Comparison of ENCODE assay signal across 19 mouse cellular contexts in the genomic region with DNA sequence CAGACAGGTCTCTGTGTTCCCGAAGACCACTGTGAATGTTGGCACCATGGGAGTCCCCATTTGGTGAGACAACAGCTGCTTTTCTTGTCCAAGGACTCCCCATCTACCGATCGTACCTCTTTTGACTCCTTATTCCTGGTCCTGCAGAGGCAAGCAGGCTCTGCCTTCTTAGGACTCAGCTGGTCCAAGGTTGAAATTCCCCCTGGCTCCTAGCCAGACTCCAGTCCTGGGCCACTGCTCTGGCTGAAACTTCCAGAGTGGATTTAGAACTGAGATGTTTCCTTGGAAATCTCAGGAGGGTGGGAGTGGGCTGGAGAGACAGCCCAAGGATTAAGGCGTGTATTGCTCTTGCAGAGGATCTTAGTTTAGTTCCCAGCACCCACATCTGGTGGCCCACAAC. TPM values are rescaled to one million over a fixed set of nuclear protein-coding genes. Genes with fewer than 3 reads are reported as not detected.
DNase-seq lines count a peak whose midpoint lies in the region; ATAC-seq and TF ChIP-seq lines count a peak whose summit lies in the region.
"Had no signal": no experiment of that assay in that cellular context is flagged by ENCODE, and none has a peak within 500 bp of the region (broad histone marks: within the 10 kb centered on the region; RNA-seq: fewer than 3 reads in every experiment).

No protein-coding gene starts in this region.

- TF ChIP-seq CTCF in kidney, adult 2 months (conservative IDR thresholded peaks at IDR 0.05; ENCODE audit: insufficient read depth, insufficient read length, low read depth, low read length), result no peak

- no peaks in the 10 kb centered on the region for H3K4me1 ChIP-seq in kidney, adult 2 months (ENCODE audit: control insufficient read depth, insufficient read depth, low read length)
- no peaks in the 10 kb centered on the region for H3K4me1 ChIP-seq in kidney, embryonic 15.5 days
- H3K4me1 ChIP-seq: heart, embryonic 12.5 days had no signal

- 71% methylated on average over 4 of the region's 4 CpGs for WGBS in kidney, adult 2 months
- 88% methylated on average over 4 of the region's 4 CpGs for WGBS in kidney, embryonic 15.5 days

- H3K27ac ChIP-seq in kidney, adult 2 months (ENCODE audit: insufficient read depth, low read depth, low read length), result no peak overlapping the region
- H3K27ac ChIP-seq in kidney, embryonic 15.5 days, result no peak overlapping the region
- H3K27ac ChIP-seq: embryonic facial prominence, embryonic 10.5 days; forebrain, embryonic 13.5 days; hindbrain, embryonic 10.5 days; hindbrain, embryonic 14.5 days had no signal

- no peak overlapping the region for H3K4me3 ChIP-seq in kidney, adult 2 months (ENCODE audit: insufficient read depth, low read depth, low read length)
- H3K4me3 ChIP-seq in kidney, embryonic 15.5 days (replicated peaks), result no peak overlapping the region
- H3K4me3 ChIP-seq: embryonic facial prominence, embryonic 10.5 days; forebrain, embryonic 13.5 days; heart, embryonic 12.5 days; hindbrain, embryonic 10.5 days had no signal

- H3K27me3 ChIP-seq in kidney, adult 2 months (replicated peaks; ENCODE audit: control insufficient read depth, insufficient read depth, low read length), result no peaks in the 10 kb centered on the region
- H3K27me3 ChIP-seq in kidney, embryonic 15.5 days, result 0 out of 2 replicates have a peak, but pooled peaks cover 1% of the 10 kb centered on the region
- H3K27me3 ChIP-seq: forebrain, embryonic 13.5 days had no signal

- no peaks in the 10 kb centered on the region for H3K36me3 ChIP-seq in kidney, adult 2 months (ENCODE audit: control insufficient read depth, insufficient read depth, low read length)
- no peaks in the 10 kb centered on the region for H3K36me3 ChIP-seq in kidney, embryonic 15.5 days
- H3K36me3 ChIP-seq: embryonic facial prominence, embryonic 10.5 days; heart, embryonic 12.5 days; hindbrain, embryonic 10.5 days had no signal

- no peak overlapping the region for H3K9ac ChIP-seq in kidney, embryonic 15.5 days
- H3K9ac ChIP-seq: forebrain, embryonic 13.5 days; heart, embryonic 12.5 days; hindbrain, embryonic 14.5 days had no signal

- H3K9me3 ChIP-seq in kidney, embryonic 15.5 days (replicated peaks), result no peaks in the 10 kb centered on the region
- H3K9me3 ChIP-seq: embryonic facial prominence, embryonic 10.5 days; forebrain, embryonic 13.5 days; heart, embryonic 12.5 days; hindbrain, embryonic 10.5 days had no signal

- ATAC-seq in kidney, embryonic 15.5 days (replicated peaks; ENCODE audit: low FRiP score), result no peak
- ATAC-seq: activated CD4-positive, CD25-positive, alpha-beta regulatory T cell, adult 4 months; forebrain, embryonic 13.5 days; Patski had no signal

- no peak overlapping the region for H3K4me2 ChIP-seq in kidney, embryonic 15.5 days
- H3K4me2 ChIP-seq: forebrain, embryonic 13.5 days; heart, embryonic 12.5 days; hindbrain, embryonic 14.5 days had no signal

- TF ChIP-seq POLR2A in kidney, adult 2 months (IDR thresholded peaks at IDR 0.05; ENCODE audit: low read depth, low read length), result no peak

- DNase-seq in adrenal gland, postnatal 36 days, result peak; percentile 15 to 32
- DNase-seq in adrenal gland, adult 8-10 months, result no peak
- peak; percentile 79 for DNase-seq in kidney, adult 2 months
- DNase-seq in kidney, postnatal 25 days, result peak; percentile 80 to 81
- no peak for DNase-seq in frontal cortex, postnatal 14 days (ENCODE audit: low spot score in 2 of 2)
- no peak for DNase-seq in lung, postnatal 36 days
- DNase-seq: adrenal gland, postnatal 25 days; cerebellum, adult 2 months; cerebellum, postnatal 10 days; gastrocnemius, postnatal 10 days had no signal

RNA-seq across cellular contexts. Expression of gene Atp6v0e2, which starts 39.9 kb away (rescaled TPM):
- total RNA-seq in adrenal gland, postnatal 36 days (2021), result 10 to 100 TPM; 61.8 to 63.3 TPM
- total RNA-seq in adrenal gland, adult 8-10 months (2022), result 100 to 1,000 TPM; 100 to 130 (median 113) TPM
- 101 and 109 TPM in 2 replicates for polyA plus RNA-seq in kidney, adult 2 months (2012; rRNA removed)
- 28.0 and 29.6 TPM in 2 replicates for polyA plus RNA-seq in kidney, embryonic 15.5 days (2015; fragmentation: Nextera tagmentation; extraction: Ambion mirVana)
- total RNA-seq: CH12.LX had no signal
- polyA plus RNA-seq: activated CD4-positive, CD25-positive, alpha-beta regulatory T cell, adult 4 months had no signal

RNA-seq across cellular contexts. Expression of gene Sspo, which starts 49.5 kb away (rescaled TPM):
- total RNA-seq in adrenal gland, postnatal 36 days (2021), result 1 to 10 TPM; 1.9 to 2.4 TPM
- total RNA-seq in adrenal gland, adult 8-10 months (2022), result 1 to 10 TPM; 2.7 to 9.7 (median 5.6) TPM
- polyA plus RNA-seq in kidney, adult 2 months (2012; rRNA removed), result 1.5 and 1.9 TPM in 2 replicates
- 0.22 and 0.86 TPM in 2 replicates for polyA plus RNA-seq in kidney, embryonic 15.5 days (2015; fragmentation: Nextera tagmentation; extraction: Ambion mirVana)

RNA-seq across cellular contexts. Expression of gene Zfp467, which starts 51.9 kb away (rescaled TPM):
- 10 to 100 TPM; 31.2 to 62.6 TPM for total RNA-seq in adrenal gland, postnatal 36 days (2021)
- 10 to 100 TPM; 56.7 to 68.0 (median 60.6) TPM for total RNA-seq in adrenal gland, adult 8-10 months (2022)
- polyA plus RNA-seq in kidney, adult 2 months (2012; rRNA removed), result 67.0 and 80.0 TPM in 2 replicates
- polyA plus RNA-seq in kidney, embryonic 15.5 days (2015; fragmentation: Nextera tagmentation; extraction: Ambion mirVana), result 27.2 and 29.6 TPM in 2 replicates

RNA-seq across cellular contexts. Expression of gene Lrrc61, which starts 57.1 kb away (rescaled TPM):
- total RNA-seq in adrenal gland, postnatal 36 days (2021), result 10 to 100 TPM; 26.0 to 49.9 TPM
- 10 to 100 TPM; 45.6 to 49.5 (median 49.1) TPM for total RNA-seq in adrenal gland, adult 8-10 months (2022)
- polyA plus RNA-seq in kidney, adult 2 months (2012; rRNA removed), result 35.3 and 36.5 TPM in 2 replicates
- polyA plus RNA-seq in kidney, embryonic 15.5 days (2015; fragmentation: Nextera tagmentation; extraction: Ambion mirVana), result 12.8 and 16.4 TPM in 2 replicates

Comparison
In these comparisons a context has a peak if more than half of its experiments do, and no peak if none do; other contexts are left out.
1. DNase-seq: peak in adrenal gland, postnatal 36 days (2 of 2), kidney, adult 2 months (single experiment) and kidney, postnatal 25 days (2 of 2); none in adrenal gland, adult 8-10 months (single experiment), frontal cortex, postnatal 14 days (0 of 2) and lung, postnatal 36 days (single experiment).